ENCODE assay signal across 17 mouse cellular contexts in the genomic region with DNA sequence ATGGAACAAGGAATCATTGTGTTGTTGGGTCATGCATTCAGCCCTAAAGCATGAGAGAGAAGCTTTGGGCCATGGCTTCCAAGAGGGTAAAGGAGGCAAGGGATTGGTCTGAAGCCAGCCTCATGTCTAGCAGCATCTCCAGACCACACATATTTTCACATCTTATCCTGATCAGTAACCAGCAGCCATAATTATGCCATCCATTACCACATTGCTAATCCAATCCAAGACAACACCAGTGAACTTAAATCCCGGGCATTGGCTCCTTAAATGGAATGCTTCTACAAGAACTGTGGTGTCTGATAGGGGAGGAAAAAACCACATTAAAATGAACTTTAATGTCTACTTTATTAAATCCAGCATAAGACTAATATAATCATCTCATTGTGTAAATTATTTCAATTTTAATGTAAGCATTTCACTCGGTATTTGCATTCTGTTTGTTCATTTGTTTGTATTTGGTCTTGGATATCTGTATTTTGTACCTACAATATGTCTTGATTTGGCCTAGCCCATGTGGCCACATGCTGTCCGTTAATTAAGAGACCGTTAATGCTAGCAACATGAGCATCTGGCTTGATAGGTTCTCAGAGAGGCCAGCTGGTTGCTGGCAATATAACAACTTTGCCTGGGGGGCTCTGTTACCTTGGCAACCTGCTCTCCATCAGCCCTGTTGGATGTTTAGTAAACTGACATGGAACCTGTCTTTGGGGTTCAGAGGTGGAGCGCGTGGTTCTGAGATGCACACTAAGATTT. TPM values are rescaled to one million over a fixed set of nuclear protein-coding genes. Genes with fewer than 3 reads are reported as not detected.
A peak's percentile ranks its signal among the peaks of the same experiment; 100 is the strongest.
DNase-seq lines count a peak whose midpoint lies in the region; ATAC-seq lines count a peak whose summit lies in the region.
"Had no signal": no experiment of that assay in that cellular context is flagged by ENCODE, and none has a peak within 500 bp of the region (broad histone marks: within the 10 kb centered on the region; RNA-seq: fewer than 3 reads in every experiment).

No protein-coding gene starts in this region.

- no peaks in the 10 kb centered on the region for H3K9me3 ChIP-seq in midbrain, embryonic 15.5 days
- no peaks in the 10 kb centered on the region for H3K9me3 ChIP-seq in midbrain, embryonic 10.5 days (replicated peaks)
- H3K9me3 ChIP-seq in hindbrain, embryonic 12.5 days (replicated peaks): no peaks in the 10 kb centered on the region
- H3K9me3 ChIP-seq in neural tube, embryonic 15.5 days (replicated peaks): no peaks in the 10 kb centered on the region
- H3K9me3 ChIP-seq: heart, embryonic 15.5 days; midbrain, embryonic 13.5 days had no signal

- no peak overlapping the region for H3K9ac ChIP-seq in midbrain, embryonic 15.5 days
- H3K9ac ChIP-seq in hindbrain, embryonic 12.5 days: no peak overlapping the region
- H3K9ac ChIP-seq in neural tube, embryonic 15.5 days (replicated peaks): no peak overlapping the region
- H3K9ac ChIP-seq: heart, embryonic 15.5 days; liver, embryonic 14.5 days; midbrain, embryonic 13.5 days had no signal

- no peak for ATAC-seq in midbrain, embryonic 15.5 days (replicated peaks)
- peak; percentile 26; the same call in 1 of the 2 replicates for ATAC-seq in hindbrain, embryonic 12.5 days (ENCODE audit: low FRiP score)
- ATAC-seq in neural tube, embryonic 15.5 days (ENCODE audit: low FRiP score): no peak
- no peak for ATAC-seq in megakaryocyte-erythroid progenitor cell, adult 5-6 weeks (replicated peaks; ENCODE audit: low FRiP score, low TSS enrichment, poor library complexity, severe bottlenecking)
- ATAC-seq: midbrain, embryonic 13.5 days; Patski had no signal

- DNase-seq in cerebellum, postnatal 10 days: peak; percentile 87 to 88
- no peak for DNase-seq in cerebellum, adult 11-12 months
- DNase-seq in midbrain, embryonic 10.5 days (ENCODE audit: low spot score): no peak
- no peak for DNase-seq in left cerebral cortex, adult 8-10 months (ENCODE audit: low spot score in 2 of 2)
- DNase-seq: gastrocnemius, postnatal 36 days had no signal

- peaks cover 13% of the 10 kb centered on the region; the same call in 1 of the 2 replicates for H3K4me1 ChIP-seq in midbrain, embryonic 15.5 days
- peaks cover 28% of the 10 kb centered on the region for H3K4me1 ChIP-seq in midbrain, embryonic 10.5 days
- peaks cover 28% of the 10 kb centered on the region for H3K4me1 ChIP-seq in hindbrain, embryonic 12.5 days
- peaks cover 19% of the 10 kb centered on the region for H3K4me1 ChIP-seq in neural tube, embryonic 15.5 days
- H3K4me1 ChIP-seq: heart, embryonic 15.5 days had no signal

- 56% methylated on average over 6 of the region's 6 CpGs for WGBS in midbrain, embryonic 15.5 days
- 85% methylated on average over 6 of the region's 6 CpGs for WGBS in midbrain, embryonic 10.5 days
- WGBS in hindbrain, embryonic 12.5 days: 70% methylated on average over 6 of the region's 6 CpGs
- WGBS in neural tube, embryonic 15.5 days: 47% methylated on average over 6 of the region's 6 CpGs

- 0 out of 2 replicates have a peak overlapping the region, but pooled peaks have one; percentile 27 for H3K27ac ChIP-seq in midbrain, embryonic 15.5 days
- no peak overlapping the region for H3K27ac ChIP-seq in midbrain, embryonic 10.5 days (replicated peaks)
- H3K27ac ChIP-seq in hindbrain, embryonic 12.5 days: 0 out of 2 replicates have a peak overlapping the region, but pooled peaks have one; percentile 3
- H3K27ac ChIP-seq in neural tube, embryonic 15.5 days (replicated peaks): peak overlapping the region; percentile 54; the same call in 1 of the 2 replicates
- H3K27ac ChIP-seq: heart, embryonic 15.5 days; kidney, postnatal 0 days; liver, embryonic 14.5 days; midbrain, embryonic 13.5 days had no signal

- no peaks in the 10 kb centered on the region for H3K36me3 ChIP-seq in midbrain, embryonic 15.5 days (replicated peaks)
- no peaks in the 10 kb centered on the region for H3K36me3 ChIP-seq in midbrain, embryonic 10.5 days
- no peaks in the 10 kb centered on the region for H3K36me3 ChIP-seq in hindbrain, embryonic 12.5 days
- H3K36me3 ChIP-seq in neural tube, embryonic 15.5 days: no peaks in the 10 kb centered on the region
- H3K36me3 ChIP-seq: heart, embryonic 15.5 days; midbrain, embryonic 13.5 days had no signal

- H3K27me3 ChIP-seq in midbrain, embryonic 15.5 days (replicated peaks): no peaks in the 10 kb centered on the region
- H3K27me3 ChIP-seq in midbrain, embryonic 10.5 days (ENCODE audit: low read depth, poor library complexity, severe bottlenecking): no peaks in the 10 kb centered on the region
- H3K27me3 ChIP-seq in hindbrain, embryonic 12.5 days: no peaks in the 10 kb centered on the region
- no peaks in the 10 kb centered on the region for H3K27me3 ChIP-seq in neural tube, embryonic 15.5 days (replicated peaks)
- H3K27me3 ChIP-seq: heart, embryonic 15.5 days; midbrain, embryonic 13.5 days; Patski had no signal

- H3K4me2 ChIP-seq in midbrain, embryonic 15.5 days: no peak overlapping the region
- no peak overlapping the region for H3K4me2 ChIP-seq in hindbrain, embryonic 12.5 days (replicated peaks)
- H3K4me2 ChIP-seq in neural tube, embryonic 15.5 days: no peak overlapping the region
- H3K4me2 ChIP-seq: heart, embryonic 15.5 days; midbrain, embryonic 13.5 days had no signal

- H3K4me3 ChIP-seq in midbrain, embryonic 15.5 days: no peak overlapping the region
- H3K4me3 ChIP-seq in midbrain, embryonic 10.5 days: no peak overlapping the region
- no peak overlapping the region for H3K4me3 ChIP-seq in hindbrain, embryonic 12.5 days
- no peak overlapping the region for H3K4me3 ChIP-seq in neural tube, embryonic 15.5 days (replicated peaks)
- H3K4me3 ChIP-seq: heart, embryonic 15.5 days; midbrain, embryonic 13.5 days had no signal

RNA-seq across cellular contexts. Expression of gene Tekt3, which starts 43.9 kb away (rescaled TPM):
- not detected in 2 replicates for polyA plus RNA-seq in midbrain, embryonic 15.5 days (2015; fragmentation: Nextera tagmentation; extraction: Ambion mirVana)
- not detected in 2 replicates for polyA plus RNA-seq in midbrain, embryonic 10.5 days (2016; fragmentation: Nextera tagmentation; extraction: Ambion mirVana)
- not detected in 2 replicates for polyA plus RNA-seq in hindbrain, embryonic 12.5 days (2016; fragmentation: Nextera tagmentation; extraction: Ambion mirVana)
- polyA plus RNA-seq in neural tube, embryonic 15.5 days (2015; fragmentation: Nextera tagmentation; extraction: Ambion mirVana): not detected in 2 replicates
- total RNA-seq in left cerebral cortex, adult 8-10 months (2022): under 1 TPM in 3 of 4 experiments, not detected in 1; 0.18 to 0.34 (median 0.21) TPM
- total RNA-seq in megakaryocyte-erythroid progenitor cell, adult 5-6 weeks (2014; fragmentation: Nextera tagmentation): not detected in 2 replicates
- total RNA-seq in megakaryocyte-erythroid progenitor cell, adult 5-6 weeks (2017): not detected in 2 replicates
- total RNA-seq: gastrocnemius, postnatal 36 days; left cerebral cortex, postnatal 36 days; neutrophil, adult 5-6 weeks had no signal
- polyA plus RNA-seq: embryonic facial prominence, embryonic 11.5 days; heart, embryonic 15.5 days; kidney, postnatal 0 days; liver, embryonic 14.5 days; midbrain, embryonic 13.5 days; Patski had no signal

Comparison
In these comparisons a context has a peak if more than half of its experiments do, and no peak if none do; other contexts are left out.
1. DNase-seq: peak in cerebellum, postnatal 10 days (2 of 2); none in cerebellum, adult 11-12 months (single experiment), midbrain, embryonic 10.5 days (single experiment) and left cerebral cortex, adult 8-10 months (0 of 2).